ENCODE assay signal across 9 mouse cellular contexts in genomic region chr3:90652878-90653508, GRCm38 (mm10). TPM values are rescaled to one million over a fixed set of nuclear protein-coding genes. Genes with fewer than 3 reads are reported as not detected.
A peak's percentile ranks its signal among the peaks of the same experiment; 100 is the strongest.
DNase-seq lines count a peak whose midpoint lies in the region; ATAC-seq and TF ChIP-seq lines count a peak whose summit lies in the region.
"Had no signal": no experiment of that assay in that cellular context is flagged by ENCODE, and none has a peak within 500 bp of the region (broad histone marks: within the 10 kb centered on the region; RNA-seq: fewer than 3 reads in every experiment).

No protein-coding gene starts in this region.

- no peaks in the 10 kb centered on the region for H3K9me3 ChIP-seq in embryonic facial prominence, embryonic 13.5 days
- no peaks in the 10 kb centered on the region for H3K9me3 ChIP-seq in heart, embryonic 16.5 days (replicated peaks; ENCODE audit: control insufficient read depth, low read length)
- no peaks in the 10 kb centered on the region for H3K9me3 ChIP-seq in liver, embryonic 13.5 days (replicated peaks)
- H3K9me3 ChIP-seq in neural tube, embryonic 13.5 days, result no peaks in the 10 kb centered on the region
- H3K9me3 ChIP-seq: embryonic facial prominence, embryonic 15.5 days had no signal

- H3K79me2 ChIP-seq in C2C12 (ENCODE audit: control insufficient read depth, insufficient read depth), result no peaks in the 10 kb centered on the region

- no peaks in the 10 kb centered on the region for H3K4me1 ChIP-seq in embryonic facial prominence, embryonic 13.5 days
- H3K4me1 ChIP-seq in heart, embryonic 16.5 days (ENCODE audit: control insufficient read depth, insufficient read depth, low read length), result no peaks in the 10 kb centered on the region
- H3K4me1 ChIP-seq in liver, embryonic 13.5 days (replicated peaks), result no peaks in the 10 kb centered on the region
- no peaks in the 10 kb centered on the region for H3K4me1 ChIP-seq in neural tube, embryonic 13.5 days (replicated peaks)
- H3K4me1 ChIP-seq: embryonic facial prominence, embryonic 15.5 days had no signal

- no peak overlapping the region for H3ac ChIP-seq in C2C12 (ENCODE audit: control insufficient read depth, insufficient read length, low read depth)

- DNase-seq in adrenal gland, postnatal 25 days, result peak; percentile 67
- DNase-seq in kidney, postnatal 14 days, result peak; percentile 78
- peak; percentile 24 for DNase-seq in liver, embryonic 13.5 days
- DNase-seq in testis, postnatal 14 days (ENCODE audit: low spot score), result peak; percentile 23

- peaks cover 4% of the 10 kb centered on the region for H3K27me3 ChIP-seq in C2C12 (ENCODE audit: control insufficient read depth, insufficient read depth, insufficient read length)
- peaks cover 3% of the 10 kb centered on the region for H3K27me3 ChIP-seq in embryonic facial prominence, embryonic 13.5 days
- H3K27me3 ChIP-seq in heart, embryonic 16.5 days (ENCODE audit: control insufficient read depth, insufficient read depth, low read length), result no peaks in the 10 kb centered on the region
- no peaks in the 10 kb centered on the region for H3K27me3 ChIP-seq in liver, embryonic 13.5 days
- H3K27me3 ChIP-seq in neural tube, embryonic 13.5 days, result no peaks in the 10 kb centered on the region

- H3K27ac ChIP-seq in embryonic facial prominence, embryonic 13.5 days, result no peak overlapping the region
- H3K27ac ChIP-seq in heart, embryonic 16.5 days (ENCODE audit: low read length), result no peak overlapping the region
- H3K27ac ChIP-seq in liver, embryonic 13.5 days, result no peak overlapping the region
- H3K27ac ChIP-seq in neural tube, embryonic 13.5 days (replicated peaks), result no peak overlapping the region
- H3K27ac ChIP-seq: embryonic facial prominence, embryonic 15.5 days had no signal

- no peaks in the 10 kb centered on the region for H3K36me3 ChIP-seq in C2C12 (ENCODE audit: control insufficient read depth, insufficient read depth)
- H3K36me3 ChIP-seq in embryonic facial prominence, embryonic 13.5 days, result no peaks in the 10 kb centered on the region
- no peaks in the 10 kb centered on the region for H3K36me3 ChIP-seq in heart, embryonic 16.5 days (ENCODE audit: control insufficient read depth, insufficient read depth)
- no peaks in the 10 kb centered on the region for H3K36me3 ChIP-seq in liver, embryonic 13.5 days
- H3K36me3 ChIP-seq in neural tube, embryonic 13.5 days, result no peaks in the 10 kb centered on the region
- H3K36me3 ChIP-seq: embryonic facial prominence, embryonic 15.5 days had no signal

- WGBS in embryonic facial prominence, embryonic 13.5 days, result 36% methylated on average over 5 of the region's 5 CpGs
- WGBS in heart, embryonic 16.5 days, result 38% methylated on average over 5 of the region's 5 CpGs
- 29% methylated on average over 5 of the region's 5 CpGs for WGBS in liver, embryonic 13.5 days (ENCODE audit: insufficient replicate concordance)
- 38% methylated on average over 5 of the region's 5 CpGs for WGBS in neural tube, embryonic 13.5 days

- H3K79me3 ChIP-seq in C2C12 (ENCODE audit: low read depth), result no peaks in the 10 kb centered on the region

- H3K4me2 ChIP-seq in embryonic facial prominence, embryonic 13.5 days, result no peak overlapping the region
- no peak overlapping the region for H3K4me2 ChIP-seq in heart, embryonic 16.5 days (ENCODE audit: low read depth, low read length)
- no peak overlapping the region for H3K4me2 ChIP-seq in liver, embryonic 13.5 days
- no peak overlapping the region for H3K4me2 ChIP-seq in neural tube, embryonic 13.5 days
- H3K4me2 ChIP-seq: embryonic facial prominence, embryonic 15.5 days had no signal

- no peak overlapping the region for H3K4me3 ChIP-seq in C2C12 (ENCODE audit: insufficient read depth, poor library complexity, severe bottlenecking)
- H3K4me3 ChIP-seq in embryonic facial prominence, embryonic 13.5 days, result no peak overlapping the region
- H3K4me3 ChIP-seq in heart, embryonic 16.5 days (ENCODE audit: low read length), result no peak overlapping the region
- H3K4me3 ChIP-seq in liver, embryonic 13.5 days (replicated peaks), result no peak overlapping the region
- H3K4me3 ChIP-seq in neural tube, embryonic 13.5 days, result no peak overlapping the region
- H3K4me3 ChIP-seq: embryonic facial prominence, embryonic 15.5 days had no signal

- ATAC-seq in embryonic facial prominence, embryonic 13.5 days (ENCODE audit: insufficient number of reproducible peaks, insufficient read depth, low FRiP score, low TSS enrichment, low read depth), result 0 out of 2 replicates have a peak, but pooled peaks have one; percentile 43
- 0 out of 2 replicates have a peak, but pooled peaks have one; percentile 23 for ATAC-seq in heart, embryonic 16.5 days (replicated peaks; ENCODE audit: extremely low read depth, insufficient read depth, low FRiP score)
- ATAC-seq in liver, embryonic 13.5 days (ENCODE audit: low read depth), result no peak
- peak; percentile 82 for ATAC-seq in neural tube, embryonic 13.5 days (ENCODE audit: low read depth)

- no peak overlapping the region for H3K9ac ChIP-seq in embryonic facial prominence, embryonic 13.5 days
- no peak overlapping the region for H3K9ac ChIP-seq in heart, embryonic 16.5 days (ENCODE audit: low read length)
- no peak overlapping the region for H3K9ac ChIP-seq in liver, embryonic 13.5 days
- H3K9ac ChIP-seq in neural tube, embryonic 13.5 days, result no peak overlapping the region
- H3K9ac ChIP-seq: embryonic facial prominence, embryonic 15.5 days had no signal

- TF ChIP-seq CTCF in C2C12 (IDR thresholded peaks at IDR 0.05; ENCODE audit: control insufficient read depth, insufficient read depth, insufficient read length), result peak; percentile 73

TF ChIP-seq in C2C12, 6 proteins besides CTCF, POLR2A, EP300 and RAD21:
- TF ChIP-seq MYOD1 (IDR thresholded peaks at IDR 0.05; ENCODE audit: control insufficient read depth, insufficient read length, low read depth), result no peak
- TF ChIP-seq CEBPB (IDR thresholded peaks at IDR 0.05; ENCODE audit: low read depth), result no peak
- TF ChIP-seq MAX (IDR thresholded peaks at IDR 0.05), result no peak
- TF ChIP-seq FOSL1 (IDR thresholded peaks at IDR 0.05; ENCODE audit: insufficient read depth, low read length, poor library complexity, severe bottlenecking), result no peak
- no peak for TF ChIP-seq USF1 (IDR thresholded peaks at IDR 0.05; ENCODE audit: low read depth)
- TF ChIP-seq MYOG (IDR thresholded peaks at IDR 0.05; ENCODE audit: control insufficient read depth, extremely low read depth, insufficient read length), result no peak

RNA-seq across cellular contexts. Expression of gene S100a7a, which starts 0.8 kb away (rescaled TPM):
- polyA plus RNA-seq in C2C12 (2012; fragmentation: generic; extraction: Trizol), result 0.11 TPM
- total RNA-seq in adrenal gland, postnatal 25 days (2021), result 0.33 TPM in 1 of 2 replicates, not detected in the other
- polyA plus RNA-seq in embryonic facial prominence, embryonic 13.5 days (2015; fragmentation: Nextera tagmentation; extraction: Ambion mirVana), result 0.41 TPM in 1 of 2 replicates, not detected in the other
- polyA plus RNA-seq in heart, embryonic 16.5 days (2015; fragmentation: Nextera tagmentation; extraction: Ambion mirVana), result 0.14 TPM in 1 of 2 replicates, not detected in the other
- polyA plus RNA-seq in liver, embryonic 13.5 days (2015; fragmentation: Nextera tagmentation; extraction: Ambion mirVana), result not detected in 2 replicates
- polyA plus RNA-seq in neural tube, embryonic 13.5 days (2015; fragmentation: Nextera tagmentation; extraction: Ambion mirVana), result not detected in 2 replicates

RNA-seq across cellular contexts. Expression of gene S100a8, which starts 15.8 kb away (rescaled TPM):
- not detected for polyA plus RNA-seq in C2C12 (2012; fragmentation: generic; extraction: Trizol)
- 0.76 TPM in 1 of 2 replicates, not detected in the other for total RNA-seq in adrenal gland, postnatal 25 days (2021)
- 5.9 and 15.4 TPM in 2 replicates for polyA plus RNA-seq in embryonic facial prominence, embryonic 13.5 days (2015; fragmentation: Nextera tagmentation; extraction: Ambion mirVana)
- 16.3 and 22.3 TPM in 2 replicates for polyA plus RNA-seq in heart, embryonic 16.5 days (2015; fragmentation: Nextera tagmentation; extraction: Ambion mirVana)
- polyA plus RNA-seq in liver, embryonic 13.5 days (2015; fragmentation: Nextera tagmentation; extraction: Ambion mirVana), result 354 and 390 TPM in 2 replicates
- polyA plus RNA-seq in neural tube, embryonic 13.5 days (2015; fragmentation: Nextera tagmentation; extraction: Ambion mirVana), result 13.5 and 16.1 TPM in 2 replicates

RNA-seq across cellular contexts. Expression of gene S100a6, which starts 40.3 kb away (rescaled TPM):
- polyA plus RNA-seq in C2C12 (2012; fragmentation: generic; extraction: Trizol), result 4,076 TPM
- 14.2 and 31.3 TPM in 2 replicates for total RNA-seq in adrenal gland, postnatal 25 days (2021)
- 89.9 and 97.9 TPM in 2 replicates for polyA plus RNA-seq in embryonic facial prominence, embryonic 13.5 days (2015; fragmentation: Nextera tagmentation; extraction: Ambion mirVana)
- polyA plus RNA-seq in heart, embryonic 16.5 days (2015; fragmentation: Nextera tagmentation; extraction: Ambion mirVana), result 56.9 and 61.6 TPM in 2 replicates
- polyA plus RNA-seq in liver, embryonic 13.5 days (2015; fragmentation: Nextera tagmentation; extraction: Ambion mirVana), result 6.1 and 7.2 TPM in 2 replicates
- 28.2 and 28.4 TPM in 2 replicates for polyA plus RNA-seq in neural tube, embryonic 13.5 days (2015; fragmentation: Nextera tagmentation; extraction: Ambion mirVana)

RNA-seq across cellular contexts. Expression of gene S100a9, which starts 42.5 kb away (rescaled TPM):
- polyA plus RNA-seq in C2C12 (2012; fragmentation: generic; extraction: Trizol), result not detected
- total RNA-seq in adrenal gland, postnatal 25 days (2021), result 0.91 TPM in 1 of 2 replicates, not detected in the other
- 4.0 and 13.4 TPM in 2 replicates for polyA plus RNA-seq in embryonic facial prominence, embryonic 13.5 days (2015; fragmentation: Nextera tagmentation; extraction: Ambion mirVana)
- 11.5 and 16.9 TPM in 2 replicates for polyA plus RNA-seq in heart, embryonic 16.5 days (2015; fragmentation: Nextera tagmentation; extraction: Ambion mirVana)
- 208 and 228 TPM in 2 replicates for polyA plus RNA-seq in liver, embryonic 13.5 days (2015; fragmentation: Nextera tagmentation; extraction: Ambion mirVana)
- 8.0 and 12.1 TPM in 2 replicates for polyA plus RNA-seq in neural tube, embryonic 13.5 days (2015; fragmentation: Nextera tagmentation; extraction: Ambion mirVana)

RNA-seq across cellular contexts. Expression of gene S100a5, which starts 44.7 kb away (rescaled TPM):
- 0.43 TPM for polyA plus RNA-seq in C2C12 (2012; fragmentation: generic; extraction: Trizol)
- not detected in 2 replicates for total RNA-seq in adrenal gland, postnatal 25 days (2021)
- polyA plus RNA-seq in embryonic facial prominence, embryonic 13.5 days (2015; fragmentation: Nextera tagmentation; extraction: Ambion mirVana), result not detected in 2 replicates
- not detected in 2 replicates for polyA plus RNA-seq in heart, embryonic 16.5 days (2015; fragmentation: Nextera tagmentation; extraction: Ambion mirVana)
- not detected in 2 replicates for polyA plus RNA-seq in liver, embryonic 13.5 days (2015; fragmentation: Nextera tagmentation; extraction: Ambion mirVana)
- not detected in 2 replicates for polyA plus RNA-seq in neural tube, embryonic 13.5 days (2015; fragmentation: Nextera tagmentation; extraction: Ambion mirVana)

Comparison
In these comparisons a context has a peak if more than half of its experiments do, and no peak if none do; other contexts are left out.
1. DNase-seq: peak in every context shown above with its lines; median percentile 78 in kidney, postnatal 14 days; 67 in adrenal gland, postnatal 25 days; 24 in liver, embryonic 13.5 days; 23 in testis, postnatal 14 days.
2. RNA of gene S100a8, which starts 15.8 kb away (polyA plus RNA-seq): 354 to 390 TPM in liver, embryonic 13.5 days; 16.3 to 22.3 TPM in heart, embryonic 16.5 days, 13.5 to 16.1 TPM in neural tube, embryonic 13.5 days, 5.9 to 15.4 TPM in embryonic facial prominence, embryonic 13.5 days and not detected in C2C12 (single experiment); every median in the first group is over 10 times any median in the second.
3. RNA of gene S100a6, which starts 40.3 kb away (polyA plus RNA-seq): 4,076 TPM in C2C12 (single experiment); 89.9 to 97.9 TPM in embryonic facial prominence, embryonic 13.5 days, 56.9 to 61.6 TPM in heart, embryonic 16.5 days, 28.2 to 28.4 TPM in neural tube, embryonic 13.5 days and 6.1 to 7.2 TPM in liver, embryonic 13.5 days; every median in the first group is over 10 times any median in the second.